Mouse (Mus musculus): ENCODE results near the gene Lsm6.

Lsm6 gene

DNA sequence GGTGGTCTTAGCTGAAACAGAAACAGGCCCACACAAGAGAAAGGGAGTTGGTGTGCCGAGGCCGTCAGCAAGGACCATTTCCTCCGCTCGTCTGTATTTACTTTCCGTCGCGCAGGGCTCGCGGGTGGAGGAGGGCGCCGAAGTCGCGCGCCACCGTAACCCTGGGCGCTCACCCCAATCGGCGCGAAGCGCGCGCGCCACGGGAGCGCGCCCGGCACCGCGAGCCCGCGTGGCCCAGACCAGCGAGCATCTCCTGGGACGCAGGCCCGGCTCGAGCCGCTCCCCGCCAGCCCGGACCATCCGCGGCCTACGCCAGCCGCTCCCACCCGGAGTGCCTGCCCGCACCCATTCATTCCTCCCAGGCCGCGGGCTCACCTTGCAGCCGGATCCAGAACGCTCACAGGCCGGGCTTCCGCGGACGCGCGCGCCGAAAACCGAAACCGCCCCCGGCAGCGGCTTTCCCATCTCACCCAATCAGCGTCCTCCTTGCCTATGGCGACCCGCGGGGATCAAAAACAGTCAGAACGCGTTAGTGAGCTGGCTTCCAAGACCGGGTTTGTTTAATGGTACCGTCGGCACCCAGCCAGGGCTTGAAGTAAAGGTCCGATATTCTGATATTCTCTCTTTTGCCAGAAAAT is at the start of gene Lsm6:
Gene Lsm6 (minus strand): TSS at position 468 of the 638 bp plus-strand sequence.
- peak; percentile 92 to 95 for DNase-seq (ENCODE audit: low spot score in 2 of 2)

DNA sequence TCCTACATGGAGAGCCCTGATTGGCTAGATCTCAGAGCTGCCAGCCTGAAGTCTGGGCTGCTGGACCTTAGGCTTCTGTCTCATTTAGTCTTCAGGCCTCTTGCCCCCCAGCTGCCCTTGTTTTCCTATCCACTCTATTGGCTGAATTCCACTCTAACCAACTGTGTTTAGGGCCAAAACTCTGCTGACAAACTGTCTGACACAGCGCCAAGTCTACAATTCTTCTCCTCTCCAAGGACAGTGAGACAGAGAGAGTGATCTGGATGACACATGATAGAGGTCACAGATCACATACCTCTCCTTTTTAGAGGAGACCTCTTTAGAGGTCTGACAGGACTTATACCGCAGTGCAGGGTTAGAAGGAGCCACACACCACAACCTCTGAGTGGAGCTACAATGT is 46.1 kb upstream of the Lsm6 start:
- no peak for DNase-seq (ENCODE audit: low spot score in 2 of 2)

DNA sequence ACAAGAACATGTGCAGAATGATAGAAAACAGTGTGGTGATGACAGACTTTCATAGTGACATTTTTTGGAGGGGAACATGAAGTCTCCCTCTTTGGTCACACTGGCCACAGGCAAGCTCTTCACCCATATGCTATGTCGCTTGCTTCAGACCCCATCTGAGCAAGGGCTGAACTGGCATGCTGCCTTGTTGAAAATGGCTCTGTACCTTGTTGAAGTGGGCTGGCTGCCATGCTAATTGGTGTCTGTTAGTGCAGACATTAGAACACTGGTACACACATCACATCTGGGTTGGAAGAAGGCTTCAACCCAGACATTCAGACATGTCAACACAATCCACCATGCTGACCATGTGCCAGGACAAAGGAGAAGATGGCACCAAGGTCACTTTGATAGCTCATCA is 42.1 kb upstream of the Lsm6 start:
- no peak for DNase-seq (ENCODE audit: low spot score in 2 of 2)

DNA sequence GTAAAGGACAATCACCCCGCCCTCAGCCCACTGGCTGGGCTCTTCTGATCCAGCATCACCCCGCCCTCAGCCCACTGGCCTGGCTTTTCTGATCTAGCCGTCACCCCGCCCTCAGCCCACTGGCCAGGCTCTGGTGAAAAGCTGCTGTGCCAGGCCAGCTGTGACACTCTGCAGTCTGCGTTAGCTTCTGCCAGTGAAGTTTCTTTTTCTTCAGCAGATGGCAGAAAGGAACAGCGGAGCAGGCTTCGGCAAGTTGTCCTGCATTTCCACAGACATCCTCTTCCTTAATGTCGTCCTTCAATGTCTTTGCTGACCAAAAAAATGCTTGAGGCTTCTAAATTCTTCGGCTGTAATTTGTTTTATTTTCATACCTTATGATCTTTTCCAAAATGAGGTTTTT is 41.1 kb upstream of the Lsm6 start:
- no peak for DNase-seq (ENCODE audit: low spot score in 2 of 2)

DNA sequence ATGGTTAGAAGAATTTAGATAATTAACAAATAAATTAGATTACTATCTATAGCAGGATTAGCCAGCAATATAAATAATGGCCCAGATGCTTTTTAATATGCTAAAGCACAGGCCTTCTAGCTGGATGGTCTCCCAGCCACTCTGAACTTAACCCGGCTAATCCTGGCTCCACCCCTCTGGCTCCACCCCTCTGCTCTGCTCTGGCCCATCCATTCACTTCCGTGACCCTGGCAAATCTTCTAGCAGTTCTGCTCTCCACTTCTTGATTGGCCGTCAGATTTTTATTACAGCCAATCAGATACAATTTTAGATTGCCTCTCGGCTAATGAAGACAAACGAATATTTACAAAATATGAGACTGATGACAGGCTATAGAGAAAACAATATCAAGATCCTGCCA is 39.8 kb upstream of the Lsm6 start:
- no peak for DNase-seq (ENCODE audit: low spot score in 2 of 2)

DNA sequence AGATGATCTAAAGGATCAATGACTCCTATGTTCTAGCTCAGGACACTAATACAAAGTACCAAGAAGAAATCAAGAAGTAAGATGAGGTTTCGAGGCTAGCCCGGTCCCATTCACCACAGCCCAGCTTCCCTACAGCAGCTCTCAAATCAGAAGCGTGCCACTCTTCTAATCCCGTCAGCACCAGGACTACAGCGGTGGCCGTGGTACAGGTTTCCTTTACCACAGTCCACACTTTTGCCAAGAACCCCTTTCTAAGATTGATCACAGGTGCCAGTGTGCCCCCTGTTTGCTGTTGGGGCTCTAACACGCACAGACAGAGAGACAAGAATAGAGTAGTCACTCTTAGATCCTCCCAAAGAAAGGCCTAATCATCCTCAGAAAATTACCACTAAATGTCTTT is 36.5 kb upstream of the Lsm6 start:
- DNase-seq (ENCODE audit: low spot score in 2 of 2): no peak

DNA sequence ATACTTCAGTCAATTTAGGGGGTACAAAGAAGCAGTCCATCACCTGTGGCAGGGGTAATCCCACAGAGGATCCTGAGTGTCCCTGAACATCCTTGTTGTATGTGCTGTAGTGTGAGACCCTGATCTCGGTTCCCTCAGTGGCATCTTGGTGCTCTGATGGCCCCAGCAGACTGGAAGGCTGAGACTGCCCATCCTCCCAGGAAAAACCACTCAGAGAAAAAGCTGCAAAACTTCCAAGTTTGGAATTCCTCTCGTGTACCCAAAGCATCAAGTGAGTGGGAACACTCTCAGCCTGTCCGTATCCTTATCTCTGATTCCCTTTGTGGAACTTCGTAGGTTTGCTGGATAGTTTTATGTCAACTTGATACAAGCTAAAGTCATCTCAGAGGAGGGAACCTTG is 31.3 kb upstream of the Lsm6 start:
- DNase-seq (ENCODE audit: low spot score in 2 of 2): no peak

DNA sequence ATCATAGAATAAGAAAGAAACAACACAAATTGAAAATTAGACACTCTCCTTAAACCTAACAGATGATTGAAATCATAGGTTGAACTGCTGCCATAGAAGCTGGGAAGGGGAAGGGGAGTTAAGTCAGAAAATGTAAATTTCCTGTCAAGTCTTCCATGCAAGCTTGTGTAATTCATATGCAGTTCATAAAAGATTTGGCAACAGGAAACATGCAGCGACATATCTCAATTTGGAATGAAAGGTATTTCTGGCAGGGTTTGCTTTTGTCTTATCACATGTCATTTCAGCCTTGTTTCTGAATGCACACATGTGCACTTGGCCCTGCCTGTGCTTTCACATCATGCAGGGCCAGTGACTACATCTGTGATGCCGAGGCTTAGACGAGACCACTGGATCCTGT is 26.3 kb upstream of the Lsm6 start:
- DNase-seq (ENCODE audit: low spot score in 2 of 2): no peak

DNA sequence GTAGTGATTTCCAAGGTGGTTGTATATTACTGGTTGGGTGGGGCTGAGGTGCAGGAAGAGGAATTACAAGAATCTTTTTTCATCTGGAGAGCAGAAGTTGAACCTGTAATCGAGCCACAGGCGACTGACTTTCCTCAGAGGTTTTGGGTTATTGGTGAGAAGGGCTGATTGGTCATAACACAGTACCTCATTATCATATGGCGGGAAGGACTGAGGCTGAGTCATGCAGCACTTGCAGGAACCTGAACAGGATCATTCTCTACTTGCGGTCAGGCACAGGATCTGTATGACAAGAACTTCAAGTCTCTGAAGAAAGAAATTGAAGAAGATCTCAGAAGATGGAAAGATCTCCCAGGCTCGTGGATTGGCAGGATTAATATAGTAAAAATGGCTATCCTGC is 23.6 kb upstream of the Lsm6 start:
- no peak for DNase-seq (ENCODE audit: low spot score in 2 of 2)

DNA sequence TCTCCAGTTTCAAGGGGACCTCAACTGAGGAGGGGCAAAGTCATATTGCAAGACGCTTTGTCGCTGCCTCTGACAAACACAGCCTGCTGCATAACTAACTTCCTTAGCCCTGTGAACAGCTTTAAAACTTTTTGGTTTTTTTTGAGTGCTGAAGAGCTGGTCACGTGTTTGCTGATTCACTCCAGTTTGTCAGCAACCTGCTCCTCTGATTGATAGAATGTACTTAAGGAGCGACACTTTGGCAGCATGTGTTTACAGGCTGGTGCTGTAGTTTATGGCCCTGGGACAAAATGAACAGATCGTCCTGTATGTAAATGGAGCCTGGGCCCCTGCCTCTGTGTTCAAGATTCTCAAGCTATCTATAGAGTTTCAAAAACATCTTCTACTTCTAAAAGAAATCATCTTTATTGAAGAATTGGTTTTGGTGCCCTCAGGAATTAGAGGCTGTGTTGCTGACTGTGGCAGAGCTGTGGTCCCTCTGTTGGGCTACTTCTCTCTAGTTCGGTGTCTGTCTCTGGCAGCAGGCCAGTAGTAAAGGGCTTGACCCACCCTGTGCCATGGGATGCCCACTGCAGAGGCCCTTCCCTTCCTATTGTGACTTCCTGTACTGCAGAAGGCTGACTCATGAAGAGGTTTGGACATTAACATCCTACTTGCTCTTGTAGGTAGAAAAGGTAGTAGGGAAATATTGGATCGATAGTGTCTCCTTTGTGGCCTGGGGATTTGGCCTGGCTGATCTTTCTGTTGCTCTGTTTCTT is 17.9 kb upstream of the Lsm6 start:
- DNase-seq (ENCODE audit: low spot score in 2 of 2): no peak

DNA sequence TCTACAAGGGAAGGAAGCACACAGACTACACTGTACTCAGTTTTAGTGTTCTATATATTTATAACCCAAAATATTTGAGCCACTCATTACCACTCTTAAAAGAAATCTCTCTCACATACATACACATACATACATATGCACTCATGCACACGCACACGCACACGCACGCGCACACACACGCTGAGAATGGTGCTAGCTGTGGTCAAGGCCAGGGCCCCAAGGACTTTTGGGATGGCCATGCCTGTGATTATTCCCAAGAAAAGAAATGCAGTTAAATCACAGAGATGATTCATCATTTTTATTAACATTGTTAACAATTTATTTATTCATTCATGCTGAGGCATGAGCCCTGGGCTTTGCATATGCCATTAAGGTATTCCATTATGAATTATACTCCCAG is 15.2 kb upstream of the Lsm6 start:
- DNase-seq (ENCODE audit: low spot score in 2 of 2): no peak

DNA sequence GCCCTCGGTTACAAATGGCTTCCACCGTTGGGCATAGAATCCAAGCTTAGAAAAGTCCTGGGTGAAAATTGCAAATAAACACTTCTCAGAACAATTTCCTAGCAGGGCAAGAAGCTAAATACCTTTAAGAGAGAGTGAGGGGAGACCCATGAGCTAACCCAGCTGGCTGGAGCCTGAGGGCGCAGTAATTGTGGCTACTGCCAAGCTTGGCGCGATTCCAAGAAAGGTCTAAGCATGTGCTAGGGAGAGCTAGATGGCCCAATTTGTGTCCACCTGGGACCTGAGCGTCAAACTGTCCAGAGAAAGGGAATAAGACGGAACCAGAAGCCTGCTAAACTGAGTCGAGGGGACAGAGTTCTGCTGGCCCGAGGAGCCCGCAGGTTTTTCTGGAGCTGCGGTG is 7.5 kb upstream of the Lsm6 start:
- DNase-seq (ENCODE audit: low spot score in 2 of 2): no peak

DNA sequence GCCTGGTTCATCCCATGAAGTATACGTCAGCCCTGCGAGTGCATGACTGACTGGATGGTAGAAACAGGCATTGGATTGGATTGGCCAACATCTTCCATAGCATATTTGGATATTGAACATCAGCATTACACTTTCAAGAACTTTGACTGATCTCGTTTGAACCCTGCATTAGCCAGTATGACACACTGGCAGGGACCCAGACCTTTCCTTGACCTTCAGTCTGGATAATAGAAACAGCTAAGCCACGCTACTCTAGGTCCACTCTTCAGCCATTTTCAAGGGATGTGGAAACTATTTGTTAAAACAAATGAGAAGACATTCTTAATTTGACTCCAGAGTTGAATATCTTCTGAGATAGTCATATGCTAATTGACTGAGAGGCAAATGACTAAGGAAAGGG is 3.6 kb upstream of the Lsm6 start:
- DNase-seq (ENCODE audit: low spot score in 2 of 2): no peak

DNA sequence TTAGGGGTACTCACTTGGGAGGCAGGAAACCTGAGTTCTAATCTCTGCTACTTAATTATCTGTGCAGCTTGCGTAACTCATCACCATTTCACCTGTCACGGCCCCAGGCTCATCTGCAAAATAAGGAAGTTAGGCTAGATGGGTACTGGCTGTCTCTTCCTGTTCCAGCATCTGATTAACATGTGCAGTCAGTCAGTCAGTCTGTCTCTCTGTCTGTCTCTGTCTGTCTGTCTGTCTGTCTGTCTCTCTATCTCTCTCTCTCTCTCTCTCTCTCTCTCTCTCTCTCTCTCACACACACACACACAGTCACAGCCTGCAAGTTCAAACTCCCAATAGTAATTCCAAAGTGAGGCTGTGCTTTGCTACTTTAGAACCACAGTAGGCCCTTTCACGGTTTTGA is 967 bp downstream of the Lsm6 start:
- DNase-seq (ENCODE audit: low spot score in 2 of 2): peak; percentile 7 to 39

DNA sequence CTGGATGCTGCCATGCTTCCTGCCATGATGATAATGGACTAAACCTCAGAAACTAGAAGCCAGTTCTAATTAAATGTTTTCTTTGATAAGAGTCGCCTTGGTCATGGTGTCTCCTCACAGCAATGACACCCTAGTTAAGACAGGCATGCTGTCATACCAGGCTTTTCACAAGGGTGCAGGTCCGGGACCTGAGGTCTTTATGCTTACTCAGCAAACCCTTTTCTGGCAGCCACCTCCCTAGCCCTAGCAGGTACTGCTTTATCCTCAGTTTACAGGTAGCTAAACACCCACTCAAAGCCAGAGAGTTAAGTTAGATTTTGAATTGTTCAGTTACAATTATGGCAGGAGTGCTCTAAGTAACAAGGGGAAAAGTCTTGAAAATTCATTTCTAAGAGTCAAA is 6.2 kb downstream of the Lsm6 start:
- DNase-seq (ENCODE audit: low spot score in 2 of 2): no peak

DNA sequence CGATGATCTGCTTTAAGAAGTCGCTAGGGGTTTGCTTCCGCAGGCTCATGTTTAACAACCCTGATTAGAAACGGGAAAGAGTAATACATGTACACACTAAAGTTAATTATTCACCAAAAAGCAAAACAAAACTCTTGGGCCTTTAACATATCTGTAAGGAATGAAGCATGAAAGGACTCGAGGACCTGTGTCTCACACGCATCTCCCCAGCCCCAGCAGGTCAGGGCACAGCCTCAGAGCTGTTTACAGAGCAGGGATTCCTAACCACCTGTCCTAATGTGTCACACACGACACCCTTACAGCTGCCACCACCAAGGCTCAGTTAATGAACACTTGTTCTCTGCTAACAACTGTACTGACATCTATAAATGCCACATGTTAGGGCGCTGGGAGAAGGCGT is 7.9 kb downstream of the Lsm6 start:
- DNase-seq (ENCODE audit: low spot score in 2 of 2): no peak

DNA sequence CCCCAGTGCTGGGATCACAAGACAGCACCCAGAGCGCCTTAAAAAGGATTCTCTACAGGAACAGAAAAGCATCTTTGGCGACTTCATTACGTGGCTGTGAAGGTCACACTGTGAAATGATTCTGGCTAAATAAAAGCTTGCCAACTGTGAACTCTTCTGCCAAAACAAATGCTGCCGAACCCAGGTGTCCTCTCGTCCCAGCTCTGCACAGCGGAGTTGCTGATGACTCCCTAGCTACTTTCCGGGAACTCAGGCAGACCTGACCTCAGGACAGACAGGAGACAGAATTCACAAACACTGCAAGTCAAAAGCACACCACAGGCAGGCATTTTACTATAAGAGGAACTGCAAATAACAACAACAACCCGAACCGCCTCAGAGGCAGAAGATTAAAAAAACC is 8.5 kb downstream of the Lsm6 start:
- no peak for DNase-seq (ENCODE audit: low spot score in 2 of 2)

DNA sequence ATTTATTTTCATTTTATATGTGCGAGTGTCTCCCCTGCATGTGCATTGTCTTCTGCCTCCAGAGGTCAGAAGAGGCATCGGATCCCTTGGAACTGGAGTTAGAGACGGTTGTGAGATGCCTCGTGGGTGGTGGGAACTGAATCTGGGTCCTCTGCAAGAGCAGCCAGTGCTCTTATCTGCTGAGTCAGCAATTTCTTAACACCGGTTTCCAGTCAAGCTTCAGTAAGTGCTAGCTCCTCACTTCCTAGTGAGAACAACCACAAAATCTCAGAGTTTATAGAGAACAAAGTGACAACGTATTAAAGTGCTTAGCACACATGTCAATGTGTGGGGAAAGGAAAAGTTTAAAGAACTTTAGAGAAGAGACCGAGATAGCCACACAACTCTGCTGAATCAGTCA is 9.2 kb downstream of the Lsm6 start:
- DNase-seq (ENCODE audit: low spot score in 2 of 2): no peak

DNA sequence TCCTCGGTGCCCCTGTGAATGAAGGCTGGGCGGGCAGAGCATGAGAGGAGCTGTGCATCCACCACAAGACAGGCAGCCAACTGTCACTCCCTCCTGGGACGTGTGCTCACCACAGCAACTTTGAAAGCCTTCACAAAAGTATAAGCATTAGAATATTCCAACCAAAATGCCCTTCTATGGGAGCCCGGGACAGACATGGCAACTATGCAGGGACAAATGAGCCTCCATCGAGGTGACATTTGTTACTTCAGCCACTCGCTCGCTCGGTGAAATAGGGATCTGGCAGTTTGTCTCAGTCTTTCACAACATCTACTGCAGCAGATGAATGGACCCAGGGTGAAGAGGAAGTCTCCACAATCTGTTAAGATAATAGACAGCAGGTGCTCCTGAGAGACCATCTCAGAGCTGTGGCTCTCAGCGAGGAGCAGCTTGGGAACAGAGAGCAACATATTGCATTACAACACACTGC is 10.7 kb downstream of the Lsm6 start:
- DNase-seq (ENCODE audit: low spot score in 2 of 2): no peak

DNA sequence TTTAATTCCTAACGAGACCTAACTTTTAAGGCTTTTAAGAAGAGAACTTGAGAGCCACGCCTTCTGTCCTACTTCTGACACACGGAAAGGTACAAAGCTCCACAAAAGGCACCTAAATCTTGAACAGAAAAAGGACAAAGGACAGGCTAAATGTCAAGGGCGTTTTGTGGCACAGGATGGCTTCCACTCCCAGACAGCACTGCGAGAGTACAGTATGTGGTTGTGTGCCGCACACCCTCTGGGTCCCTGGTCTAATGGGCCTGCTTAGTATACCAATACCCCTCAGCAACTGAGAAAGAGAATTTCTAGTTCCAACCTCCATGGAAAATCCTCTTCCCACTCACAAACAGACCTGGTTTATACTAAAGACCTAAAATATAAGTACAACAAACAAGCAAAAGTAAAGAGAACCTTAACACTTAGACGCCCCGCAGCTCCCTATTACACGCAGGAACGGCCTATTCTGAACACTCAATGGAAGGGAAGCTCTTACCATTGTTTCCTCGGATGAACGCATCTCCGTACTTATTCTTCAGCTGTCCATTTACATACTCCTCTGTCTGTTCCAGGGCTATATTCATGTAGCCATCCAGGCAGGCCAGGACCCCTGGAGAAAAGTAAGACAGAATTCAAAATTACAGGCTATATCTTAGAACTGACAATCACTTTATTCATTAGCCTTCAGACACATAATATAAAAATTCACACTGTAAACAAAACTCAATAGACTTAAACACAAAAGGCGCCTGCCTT is 11.3 kb downstream of the Lsm6 start:
- no peak for DNase-seq (ENCODE audit: low spot score in 2 of 2)

DNA sequence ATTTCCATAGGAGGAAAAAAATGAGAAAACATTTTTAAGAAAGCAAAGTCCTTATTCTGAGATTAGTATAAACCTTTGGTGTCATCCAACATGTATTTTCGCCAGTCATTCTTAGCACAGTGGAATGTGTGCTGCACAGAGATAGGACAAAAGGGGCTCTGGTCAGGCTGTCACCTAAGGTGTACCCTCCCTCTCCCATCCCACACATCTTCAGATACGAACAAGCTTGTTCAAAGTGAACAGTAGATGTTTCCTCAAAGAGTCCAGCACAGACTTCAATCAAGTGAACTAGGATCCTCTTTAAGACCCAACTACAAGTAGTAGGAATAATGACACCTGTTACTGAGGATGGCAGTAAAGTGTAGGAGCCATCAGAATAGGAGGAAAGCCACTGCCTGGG is 12.1 kb downstream of the Lsm6 start:
- DNase-seq (ENCODE audit: low spot score in 2 of 2): no peak

DNA sequence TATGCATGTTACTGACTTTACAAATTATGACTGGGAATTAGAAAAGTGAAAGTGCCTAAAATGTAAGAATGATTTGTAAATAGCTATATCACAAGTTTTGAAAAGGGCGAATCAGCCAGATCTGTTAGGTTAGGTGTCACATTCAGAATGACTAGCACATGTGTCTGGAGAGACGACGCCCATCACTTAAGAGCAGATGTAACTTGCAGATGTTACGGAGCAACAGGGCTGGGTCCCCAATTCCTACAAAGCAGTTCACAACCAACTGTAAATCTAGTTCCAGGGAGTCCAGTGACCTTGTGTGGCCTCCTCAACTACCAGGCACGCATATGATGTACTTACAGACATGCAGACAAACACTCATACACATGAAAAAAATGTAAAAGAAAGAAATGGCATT is 12.5 kb downstream of the Lsm6 start:
- DNase-seq (ENCODE audit: low spot score in 2 of 2): no peak

DNA sequence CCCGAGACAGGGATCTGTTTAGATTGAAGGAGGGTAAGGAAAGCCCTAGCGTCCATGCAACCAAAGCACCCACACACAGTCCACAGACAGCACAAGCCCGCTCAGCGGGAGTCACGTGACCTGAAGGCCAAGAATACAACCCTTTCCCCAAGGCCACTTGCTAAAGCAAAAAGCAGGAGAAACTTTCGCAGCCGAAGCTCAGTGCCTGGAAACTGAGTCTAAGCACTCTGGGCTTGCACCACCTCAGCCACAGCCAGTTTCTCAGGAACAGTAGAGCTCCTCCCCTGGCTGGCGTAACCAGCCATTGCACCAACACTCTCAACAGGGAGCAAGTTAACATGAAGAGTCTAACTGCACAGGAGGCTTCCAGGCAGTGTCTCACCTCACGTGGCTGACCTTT is 13.7 kb downstream of the Lsm6 start:
- DNase-seq (ENCODE audit: low spot score in 2 of 2): no peak
